Mouse (Mus musculus) heart, adult 9 months (tissue): Measurements from ENCODE around the gene Coq9.

ENCODE experiments used
- DNase-seq, 2 experiments: peaks; one replicate each; pipeline ENCODE4 v3.0.0; 2022; ENCODE audit warnings: low spot score in 2 of 2

Coq9 gene

DNA sequence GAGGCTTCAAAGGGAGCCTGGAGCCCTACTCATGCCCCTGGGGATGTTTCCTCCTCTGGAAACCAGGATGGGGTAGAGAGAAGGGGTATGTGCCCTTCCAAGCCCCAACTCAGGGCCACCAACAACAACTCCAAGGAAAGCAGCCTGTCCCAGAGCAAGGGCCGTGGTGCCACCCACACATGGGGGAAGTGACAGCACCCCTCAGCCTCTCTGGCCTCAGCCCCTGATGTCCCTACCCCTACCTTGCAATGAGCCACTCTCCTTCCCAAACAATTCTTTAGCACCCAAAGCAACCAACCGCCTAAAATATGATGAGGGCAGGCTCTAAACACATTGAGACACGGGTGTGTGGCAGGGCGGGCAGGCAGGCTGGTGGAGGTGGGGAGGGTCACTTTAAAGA is 31.9 kb downstream of the Coq9 start:
- no peak for DNase-seq

DNA sequence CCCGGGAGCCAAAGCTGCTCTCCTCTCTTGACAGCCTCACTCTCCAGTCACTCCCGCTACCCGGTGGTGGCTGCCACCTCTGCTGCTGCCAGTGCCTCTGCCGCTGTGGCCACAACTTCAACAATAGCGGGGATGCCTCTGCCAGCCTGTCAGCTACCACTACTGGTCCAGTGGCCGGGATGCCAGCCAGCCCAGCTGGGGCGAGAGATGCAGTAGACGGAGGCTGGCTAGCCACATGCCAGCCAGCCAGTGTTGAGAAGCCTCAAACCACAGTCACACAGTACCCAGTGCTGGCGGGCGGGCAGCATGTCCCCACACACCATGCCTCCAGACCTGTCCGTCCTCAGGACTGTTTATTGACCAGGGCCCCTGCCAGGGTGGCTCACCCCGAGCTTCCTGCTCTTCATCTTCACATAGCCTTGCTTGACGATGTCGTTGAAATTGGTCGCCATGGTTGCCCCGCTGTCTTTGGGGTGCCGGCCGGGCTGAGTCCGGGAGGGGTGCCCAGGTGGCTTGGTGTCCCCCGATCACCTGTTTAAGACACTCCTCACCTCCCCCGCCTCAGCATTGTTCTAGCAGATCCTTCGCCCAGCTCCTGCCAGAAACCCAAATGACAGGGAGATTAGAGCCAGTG is 32.5 kb downstream of the Coq9 start:
- no peak for DNase-seq

DNA sequence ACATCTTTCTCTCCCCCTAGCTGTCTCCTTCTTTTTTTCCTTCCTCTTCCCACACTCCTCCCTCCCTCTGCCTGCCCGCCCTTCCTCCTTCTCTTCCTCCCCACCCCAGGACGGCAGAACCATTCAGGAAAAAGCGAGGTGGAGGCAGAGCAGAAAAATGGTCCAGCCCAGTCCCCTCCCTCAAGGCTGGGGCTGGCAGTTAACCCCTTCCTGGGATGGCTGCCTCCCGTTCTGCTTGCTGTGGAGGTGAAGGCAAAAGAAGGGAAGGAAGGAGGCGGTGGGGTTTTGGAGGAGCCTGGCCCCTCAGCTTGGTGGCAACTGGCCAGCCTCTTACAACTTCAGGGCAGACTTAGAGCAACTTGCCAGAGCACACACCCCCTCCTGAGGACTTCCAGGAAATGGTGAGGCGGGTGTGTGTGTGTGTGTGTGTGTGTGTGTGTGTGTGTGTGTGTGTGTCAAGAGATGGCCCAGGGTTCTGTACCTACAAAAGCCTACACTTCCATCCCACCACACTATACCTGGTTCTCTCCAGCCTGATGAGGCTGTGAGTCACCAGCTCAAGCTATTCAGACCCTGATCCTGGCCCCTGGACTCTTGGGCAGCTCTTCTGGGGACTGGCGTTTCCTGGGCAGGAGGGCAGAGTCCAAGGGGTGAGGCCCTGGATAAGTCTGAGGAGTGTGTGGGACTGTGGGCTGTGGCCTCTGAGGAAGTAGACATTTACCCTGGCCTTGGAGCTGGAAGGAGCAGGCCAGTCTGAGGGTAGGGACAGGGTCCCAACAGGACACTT is 33.2 kb downstream of the Coq9 start:
- DNase-seq: peak; percentile 77 to 81

DNA sequence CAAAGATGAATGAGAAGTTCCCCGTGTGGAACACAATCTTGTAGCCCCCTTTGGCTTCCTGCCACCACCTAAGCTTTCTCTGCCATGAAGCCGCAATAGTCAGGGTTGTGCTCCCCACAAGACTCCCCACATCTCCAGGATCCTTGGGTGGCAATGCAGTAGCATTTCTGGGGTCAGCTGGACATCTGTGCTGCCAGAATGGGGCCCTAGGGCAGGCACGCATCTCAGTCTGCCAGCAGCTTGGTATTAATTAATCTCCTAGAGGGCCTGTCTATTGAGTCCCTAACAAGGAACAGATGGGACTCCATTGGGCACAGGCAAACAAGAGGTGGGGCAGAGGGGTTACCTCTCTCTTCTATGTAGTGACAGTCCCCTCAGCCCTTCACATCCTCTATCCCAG is 34.0 kb downstream of the Coq9 start:
- DNase-seq: no peak

DNA sequence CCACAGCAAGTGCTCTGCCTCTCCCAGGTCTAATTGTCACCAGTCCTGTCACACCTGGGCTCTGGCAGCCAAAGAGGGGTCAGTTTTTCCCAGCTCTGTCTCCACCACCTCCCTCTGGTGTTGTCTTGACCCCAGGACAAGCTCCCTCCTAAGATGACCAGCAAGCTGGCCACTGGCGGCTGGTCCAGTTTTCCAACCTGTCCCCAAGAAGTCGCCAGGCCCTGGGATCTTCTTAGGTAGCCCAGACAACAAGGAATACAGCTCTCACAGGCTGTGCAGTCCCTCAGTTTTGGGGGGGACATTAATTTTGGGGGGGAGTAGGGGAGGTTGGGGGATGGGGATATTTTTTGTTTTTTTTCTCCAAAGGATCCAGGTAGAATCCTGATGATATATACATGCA is 34.5 kb downstream of the Coq9 start:
- DNase-seq: no peak

DNA sequence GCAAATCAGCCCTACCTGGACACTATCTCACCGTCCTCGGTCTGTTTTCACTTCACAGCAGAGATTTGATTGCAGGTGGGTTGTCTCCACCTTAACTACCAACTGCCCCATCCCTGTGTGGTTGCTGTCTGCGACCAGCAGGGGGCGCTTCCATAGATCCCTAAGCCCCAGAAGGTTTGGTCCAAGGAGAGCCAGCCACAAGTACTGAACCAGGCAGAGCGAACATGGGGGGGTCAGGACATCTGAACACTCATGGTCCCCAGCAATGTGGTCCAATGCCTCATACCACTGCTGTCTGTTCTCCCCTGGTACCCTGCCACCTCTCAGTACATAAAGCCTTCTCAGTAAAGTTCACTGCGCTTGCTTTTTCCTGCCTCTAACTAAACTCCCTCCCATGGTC is 36.2 kb downstream of the Coq9 start:
- peak; percentile 69 for DNase-seq

DNA sequence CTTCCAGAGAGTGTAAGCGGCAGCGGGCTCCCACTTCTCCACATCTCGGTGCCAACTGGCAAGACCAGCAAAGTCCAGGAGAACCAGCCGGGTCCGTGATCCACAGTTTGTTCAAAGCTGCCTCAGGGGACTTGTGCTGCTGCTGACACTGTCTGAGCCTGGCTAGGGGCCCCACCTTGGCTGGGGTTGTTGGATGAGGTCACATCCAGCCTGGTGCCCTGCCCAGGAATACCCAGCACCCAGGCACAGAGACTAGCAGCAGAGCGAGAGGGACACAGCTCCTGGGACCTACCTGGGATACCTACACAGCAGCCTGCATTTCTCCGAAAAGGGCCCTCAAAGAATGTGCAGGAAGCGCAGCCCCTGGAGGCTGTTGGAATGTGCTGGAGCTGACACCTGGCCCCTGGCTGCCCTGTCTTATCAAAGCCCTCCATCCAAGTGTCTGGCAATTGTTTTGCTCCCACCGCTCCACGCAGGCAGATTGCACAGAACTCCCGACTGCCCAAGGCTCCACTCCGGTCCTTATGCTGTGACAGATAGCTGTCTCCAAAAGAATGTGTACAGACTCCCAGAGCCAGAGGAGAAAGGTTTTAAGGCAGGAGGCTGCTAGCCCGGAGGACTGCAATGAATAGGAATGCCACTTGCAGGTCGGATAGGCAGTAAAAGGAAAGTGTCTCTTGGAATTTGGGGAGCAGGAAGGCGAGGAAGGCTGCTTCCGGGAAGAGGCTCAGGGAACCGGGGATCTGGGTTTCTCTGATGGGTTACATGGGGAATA is 37.2 kb downstream of the Coq9 start:
- peak in 1 of 2 experiments; percentile 30 for DNase-seq

DNA sequence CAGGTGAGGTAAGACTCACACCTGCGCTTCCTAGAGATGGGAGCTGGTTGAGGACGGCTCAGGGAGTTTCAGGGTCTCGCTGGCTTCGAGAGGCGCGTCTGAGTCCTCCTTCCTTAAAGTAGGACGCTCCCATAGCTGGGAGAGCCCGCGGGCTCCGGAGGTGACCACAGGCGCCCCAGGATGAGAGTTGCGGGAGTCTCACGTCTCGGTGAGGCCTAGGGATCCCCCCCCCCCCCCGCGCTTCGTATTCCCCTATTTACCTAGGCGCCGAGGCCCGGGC is 37.7 kb downstream of the Coq9 start:
- no peak for DNase-seq

DNA sequence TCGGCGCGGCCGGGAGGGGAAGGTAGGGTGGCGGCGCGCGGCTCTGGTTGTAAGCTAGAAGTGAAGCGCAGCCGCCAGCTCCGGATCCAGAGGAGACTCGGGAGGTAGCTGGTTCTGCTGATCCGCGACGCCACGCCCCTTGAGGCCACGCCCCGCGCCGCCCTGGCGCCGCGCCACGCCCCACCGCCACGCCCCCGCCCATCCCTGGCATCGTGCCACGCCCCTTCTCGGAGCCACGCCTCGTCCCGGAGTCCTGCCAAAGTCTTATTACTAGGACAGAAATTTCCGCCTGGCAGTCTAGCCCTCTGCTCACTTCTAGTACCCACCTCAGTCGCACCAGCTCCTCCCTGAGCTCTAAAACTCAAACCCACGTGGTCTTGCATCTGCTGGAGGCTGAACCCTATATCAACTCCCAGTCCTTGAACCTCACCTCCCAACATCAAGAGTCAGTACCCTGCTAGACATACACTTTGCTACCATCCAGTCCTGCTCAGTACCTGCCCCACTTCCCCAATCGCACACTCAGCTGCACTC is 38.1 kb downstream of the Coq9 start, which contains the start of gene Dok4:
Gene Dok4, minus strand, starts transcription at position 134 of the 534 bp plus-strand sequence.
- DNase-seq: peak; percentile 84 to 87

DNA sequence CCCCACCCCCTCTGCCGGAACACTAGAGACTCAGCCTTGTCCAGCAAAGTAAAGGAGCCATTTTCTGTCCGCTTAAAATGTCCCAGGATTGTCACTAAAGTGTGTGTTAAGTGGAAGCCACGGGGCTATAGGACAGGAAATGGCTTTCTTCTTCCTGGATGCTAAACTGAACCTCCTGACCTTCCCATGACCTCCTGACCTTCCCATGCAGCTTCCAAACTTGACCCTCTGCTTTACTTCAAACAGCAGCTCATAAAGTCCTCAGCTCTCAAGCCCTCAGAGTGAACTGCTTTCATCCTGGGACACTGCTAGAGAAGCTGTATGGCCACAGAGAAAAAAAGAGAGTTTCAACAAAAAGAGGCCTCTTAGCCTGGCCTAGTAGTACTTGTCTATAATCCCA is 38.7 kb downstream of the Coq9 start:
- DNase-seq: no peak

DNA sequence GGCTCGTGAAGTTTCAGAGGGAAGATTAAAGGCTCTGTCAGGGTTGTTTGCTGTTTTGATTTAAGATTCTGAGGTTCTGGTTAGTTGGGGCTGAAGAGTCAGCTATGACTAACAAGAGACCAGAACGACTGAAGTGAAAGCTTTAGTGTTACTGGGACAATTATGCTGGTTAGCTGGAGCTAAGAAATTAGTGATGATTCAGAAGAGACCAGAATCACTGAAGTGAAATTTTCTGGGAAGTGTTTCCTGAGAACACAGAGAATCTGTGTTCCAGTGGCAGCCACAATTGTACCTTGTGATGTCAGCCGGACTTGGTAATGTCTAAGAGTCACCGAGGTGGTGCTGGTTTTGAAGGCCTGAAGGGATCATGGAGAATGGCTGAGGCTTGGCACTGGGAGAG is 42.6 kb downstream of the Coq9 start:
- DNase-seq: no peak

DNA sequence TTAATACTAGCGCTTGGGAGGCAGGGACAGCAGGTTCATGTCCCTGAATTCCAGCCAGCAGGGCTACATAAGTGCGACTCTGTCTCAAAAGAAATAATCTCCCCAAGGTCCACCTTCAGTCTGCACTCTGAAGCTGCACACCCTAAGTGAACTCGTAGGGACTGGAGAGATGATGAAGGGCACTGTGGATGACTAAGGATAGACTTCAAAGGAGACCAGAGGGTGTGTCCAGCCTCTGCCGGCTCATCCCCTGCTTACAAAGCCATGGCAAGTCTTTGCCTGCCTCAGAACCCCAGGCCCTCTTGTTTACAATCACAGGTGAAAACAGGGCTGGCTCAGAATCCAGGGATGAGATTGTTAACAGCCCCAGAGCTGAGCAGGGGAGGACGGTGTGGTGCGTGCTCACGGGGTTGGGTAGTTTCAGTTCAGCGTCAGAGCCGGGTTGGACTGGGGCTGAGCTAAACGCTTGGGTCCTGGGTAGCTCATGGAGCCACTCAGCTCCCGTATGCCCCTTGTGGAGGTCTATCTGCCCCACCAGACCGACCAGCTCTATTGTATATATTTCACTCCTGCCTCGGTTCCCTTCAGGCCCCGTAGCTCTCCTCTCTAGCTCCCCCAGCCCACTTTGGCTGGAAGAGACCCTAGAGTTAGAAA is 50.4 kb downstream of the Coq9 start:
- DNase-seq: no peak

DNA sequence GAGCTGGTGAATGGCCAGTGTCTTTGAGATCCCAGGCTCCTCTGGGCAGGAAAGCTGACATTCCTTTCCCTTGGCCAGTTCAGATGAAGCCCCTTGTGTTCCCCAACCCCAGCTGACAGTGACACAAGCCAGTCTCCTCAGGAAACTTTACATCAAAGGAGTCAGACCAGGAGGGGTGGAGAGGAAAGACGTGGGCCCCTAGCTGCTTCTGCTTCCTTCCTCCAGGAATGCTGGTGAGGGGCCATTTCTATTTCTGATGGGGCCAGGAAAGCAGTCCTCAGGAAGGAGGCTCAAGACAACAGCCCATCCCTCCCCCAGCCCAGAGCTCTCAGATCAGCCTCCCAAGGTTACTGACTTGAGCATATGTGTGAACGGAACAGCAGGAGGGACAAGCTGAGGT is 54.8 kb downstream of the Coq9 start:
- DNase-seq: no peak

DNA sequence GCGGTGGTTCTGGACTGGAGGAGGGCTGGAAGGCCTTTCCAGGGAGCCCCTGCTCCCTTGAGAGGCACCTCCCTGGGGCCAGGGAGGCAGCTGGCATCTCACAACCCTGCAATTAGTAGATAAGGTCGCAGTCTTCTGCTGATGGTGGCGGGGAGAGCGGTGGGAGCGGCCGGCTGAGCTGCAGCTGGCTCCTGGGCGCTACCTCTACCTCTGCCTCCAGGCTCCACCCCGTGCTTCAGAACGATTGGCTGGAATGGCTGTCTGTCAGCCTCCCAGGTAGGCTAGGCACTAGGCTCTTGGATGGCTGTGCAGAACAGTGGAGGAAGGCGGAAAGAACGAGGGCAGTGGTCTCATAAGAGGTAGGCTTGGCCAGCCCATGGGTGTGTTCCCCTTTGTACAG is 61.1 kb downstream of the Coq9 start:
- DNase-seq: no peak

DNA sequence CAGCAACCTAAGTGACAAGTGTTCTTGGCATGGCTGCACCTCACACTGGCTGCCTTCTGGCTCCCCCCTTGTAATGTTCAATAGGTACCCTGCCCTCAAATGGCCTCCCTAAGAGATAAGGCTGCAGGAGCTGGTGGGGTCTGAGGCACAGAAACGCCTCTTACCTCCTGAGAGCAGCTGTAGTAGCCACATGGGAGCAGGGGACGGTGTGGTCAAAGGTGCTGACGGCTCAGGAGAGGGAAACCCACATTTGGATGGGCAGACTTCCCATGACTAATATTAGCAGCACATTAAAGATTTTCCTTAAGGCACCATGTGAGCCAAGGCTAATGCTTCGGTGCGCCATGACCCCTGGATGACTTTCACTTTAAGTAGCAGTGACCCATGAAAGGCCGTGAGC is 62.5 kb downstream of the Coq9 start:
- peak in 1 of 2 experiments; percentile 40 for DNase-seq

DNA sequence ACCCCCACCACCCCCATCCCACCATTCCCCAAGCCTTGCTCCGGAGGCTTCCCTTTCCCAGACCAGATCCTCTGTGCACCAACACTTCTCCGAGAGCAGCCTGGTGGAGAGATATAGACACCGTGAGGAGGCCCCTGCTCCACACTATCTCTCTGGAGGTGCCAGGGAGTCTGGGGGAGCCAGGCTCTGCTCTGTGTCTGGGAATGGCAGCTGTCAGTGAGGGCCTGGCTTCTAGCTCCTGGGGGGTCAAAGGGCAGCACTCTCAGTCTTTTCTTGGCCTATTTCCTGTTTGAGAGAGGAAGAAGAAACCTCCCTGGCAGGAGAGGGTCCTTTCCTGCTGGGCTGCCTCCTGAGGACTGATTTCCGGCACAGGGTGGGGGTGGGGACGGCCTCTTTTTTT is 62.9 kb downstream of the Coq9 start:
- DNase-seq: no peak

DNA sequence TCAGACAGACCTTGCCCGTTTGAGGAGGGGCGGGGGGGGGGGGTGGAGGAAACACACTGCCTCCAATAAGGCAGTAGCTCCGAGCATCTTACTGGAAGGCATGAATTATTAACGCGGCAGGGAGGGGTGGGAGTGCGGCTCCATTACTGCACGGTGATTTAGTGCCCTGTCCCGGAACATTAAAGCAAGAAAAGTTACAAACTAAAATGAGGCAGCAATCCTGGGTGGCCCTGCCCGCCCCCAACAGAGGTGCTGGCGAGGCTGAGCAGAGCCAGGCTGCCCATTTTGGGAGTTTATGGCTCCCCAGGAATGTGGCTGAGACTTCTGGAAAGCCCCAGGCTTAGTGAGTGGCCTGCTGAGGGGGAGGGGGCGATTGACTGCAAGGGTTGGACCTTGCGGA is 65.6 kb downstream of the Coq9 start:
- DNase-seq: no peak
